Mouse (Mus musculus) spleen, adult 2 months (tissue): ENCODE data around the gene Shroom3.

Experiments
- CTCF ChIP-seq: fragments of 200-500 bp; IDR thresholded peaks from 2 replicates; pipeline ENCODE4 v1.5.1; 2011; ENCODE audit warnings: mild to moderate bottlenecking, inconsistent platforms; ENCODE audit not compliant: insufficient read depth, insufficient read length, insufficient replicate concordance; ENCODE audit errors: extremely low read depth
- POLR2A ChIP-seq: fragments of 200-500 bp; IDR thresholded peaks from 2 replicates; pipeline ENCODE4 v1.6.1; 2011; ENCODE audit warnings: low read depth, low read length, inconsistent platforms

- no peak for TF ChIP-seq POLR2A
- TF ChIP-seq CTCF = no peak
These were observed 181.9 kb downstream of the Shroom3 start for GRCm38 (mm10) chr5:92865090-92865489.
